Mouse (Mus musculus): ENCODE data around the gene Ncstn. TPM values are rescaled to one million over a fixed set of nuclear protein-coding genes. Genes with fewer than 3 reads are reported as not detected.

Ncstn gene
- polyA plus RNA-seq, 1 experiment from 2014 or later: 107 TPM

DNA sequence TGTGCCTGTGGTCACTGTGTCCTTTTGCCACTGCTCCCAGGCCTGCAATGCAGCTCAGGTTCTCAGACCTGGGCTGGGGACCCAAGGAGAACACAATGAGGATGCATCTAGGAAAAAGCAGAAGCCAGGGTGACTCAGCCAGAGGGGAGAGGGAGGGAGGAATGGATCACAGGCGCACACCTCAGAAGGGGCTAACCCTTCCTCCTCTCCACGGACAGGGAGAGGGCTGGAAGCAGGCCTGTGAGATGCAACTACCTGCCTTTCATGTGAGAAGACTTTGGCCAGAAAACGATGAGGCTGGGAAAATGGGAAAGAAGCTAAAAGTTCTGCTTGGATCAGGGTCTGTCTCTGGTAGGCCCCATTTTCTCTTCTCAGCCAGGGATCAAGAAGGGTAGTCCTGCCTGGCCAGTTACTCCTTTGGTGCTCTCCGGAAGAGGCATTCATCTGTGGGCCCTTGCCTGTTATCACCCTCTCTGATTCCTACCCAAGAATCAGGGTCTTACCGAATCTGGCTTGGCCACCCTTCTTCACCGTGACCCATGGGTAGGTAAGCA is 65.0 kb downstream of the Ncstn start:
- no peaks in the 10 kb centered on the region; the same call in 1 of the 2 replicates for H3K36me3 ChIP-seq (ENCODE audit: control insufficient read depth, insufficient read depth, low read length)
- ATAC-seq: no peak
- no peak overlapping the region for H3K4me3 ChIP-seq (ENCODE audit: low read depth, low read length)
- no peaks in the 10 kb centered on the region for H3K9me3 ChIP-seq (replicated peaks; ENCODE audit: control insufficient read depth, low read length, poor library complexity, severe bottlenecking)
- peak overlapping the region; percentile 45 for H3K9ac ChIP-seq (ENCODE audit: low read depth, low read length)
- H3K4me1 ChIP-seq (ENCODE audit: control insufficient read depth, insufficient read depth, low read length): peaks cover 89% of the 10 kb centered on the region
- 41% methylated on average over 6 of the region's 6 CpGs for WGBS
- H3K27ac ChIP-seq (ENCODE audit: low read length): peak overlapping the region; percentile 83
- H3K4me2 ChIP-seq (ENCODE audit: low read length): peak overlapping the region; percentile 36
- no peaks in the 10 kb centered on the region for H3K27me3 ChIP-seq (ENCODE audit: control insufficient read depth, insufficient read depth, low read depth, low read length)

DNA sequence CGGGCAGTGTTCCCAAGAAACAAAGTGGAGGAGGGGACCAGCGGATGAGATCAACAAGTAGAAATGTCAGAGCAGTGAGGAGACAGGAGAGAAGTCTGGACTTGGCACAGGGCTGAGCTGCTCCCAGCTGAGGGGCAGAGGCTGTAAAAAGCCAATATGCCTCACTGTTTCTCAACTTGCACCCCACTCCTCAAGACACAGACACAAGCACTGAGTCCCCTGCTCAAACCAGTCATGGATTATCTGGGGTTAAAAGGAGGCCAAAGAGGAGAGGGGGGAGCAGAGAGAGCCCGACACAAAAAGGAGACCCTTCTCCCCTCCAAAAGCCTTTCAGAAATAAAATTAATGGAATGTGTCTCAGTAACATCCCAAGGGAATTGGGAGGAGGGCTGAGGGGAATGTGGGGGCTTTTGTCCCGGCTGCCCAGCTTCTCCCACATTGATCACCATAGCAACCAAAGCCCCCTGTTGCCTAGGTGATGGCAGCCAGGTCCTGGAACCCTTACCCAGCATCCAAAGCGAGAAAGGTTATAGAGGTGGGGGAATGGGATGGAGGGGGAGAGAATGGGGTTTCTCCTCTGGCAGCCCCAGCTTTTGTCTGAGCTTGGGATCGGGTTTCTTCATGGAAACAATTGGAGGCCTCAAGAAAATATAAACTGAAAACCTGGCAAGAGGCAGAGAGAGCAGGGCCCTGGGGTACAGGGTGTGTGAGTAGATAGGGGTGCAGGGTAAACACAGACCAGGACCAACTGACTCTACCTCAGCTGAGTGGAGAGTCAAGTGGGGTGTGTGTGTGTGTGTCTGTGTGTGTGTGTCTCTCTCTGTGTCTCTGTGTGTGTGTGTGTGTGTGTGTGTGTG is 65.7 kb downstream of the Ncstn start:
- Histone ChIP-seq H3K36me3 (ENCODE audit: control insufficient read depth, insufficient read depth, low read length) (no peaks in the 10 kb centered on the region; the same call in 1 of the 2 replicates), H3K9ac (ENCODE audit: low read depth, low read length) (peak overlapping the region; percentile 45; the same call in 1 of the 2 replicates), H3K4me3 (ENCODE audit: low read depth, low read length) (no peak overlapping the region), H3K27ac (ENCODE audit: low read length) (peak overlapping the region; percentile 83), H3K27me3 (ENCODE audit: control insufficient read depth, insufficient read depth, low read depth, low read length) (no peaks in the 10 kb centered on the region), H3K4me1 (ENCODE audit: control insufficient read depth, insufficient read depth, low read length) (peaks cover 83% of the 10 kb centered on the region), H3K4me2 (ENCODE audit: low read length) (peak overlapping the region; percentile 36), H3K9me3 (replicated peaks; ENCODE audit: control insufficient read depth, low read length, poor library complexity, severe bottlenecking) (no peaks in the 10 kb centered on the region)
- whole genome bisulfite sequencing: 2% methylated on average over 6 of the region's 6 CpGs
- peak; percentile 67 for ATAC-seq

DNA sequence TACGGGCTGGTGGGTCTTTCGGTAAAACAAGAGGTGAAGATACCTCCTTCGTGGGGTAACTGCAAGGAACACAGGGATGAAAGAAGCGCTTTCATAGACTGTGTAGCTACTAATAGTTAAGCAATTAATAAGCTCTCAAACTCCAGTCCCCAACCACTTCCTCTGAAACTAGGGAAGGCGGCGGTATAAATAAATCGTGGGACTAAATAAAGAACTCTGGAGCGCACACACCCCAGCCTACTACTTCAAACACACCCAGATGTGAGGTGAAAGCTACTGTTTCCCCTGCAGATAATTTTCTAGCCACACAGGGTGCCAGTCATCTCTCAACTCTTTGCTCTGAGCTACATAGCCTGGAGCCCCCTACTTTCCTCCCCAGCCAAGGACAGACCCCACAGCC is 66.6 kb downstream of the Ncstn start:
- peaks cover 7% of the 10 kb centered on the region for H3K36me3 ChIP-seq (ENCODE audit: control insufficient read depth, insufficient read depth, low read length)
- H3K4me2 ChIP-seq (ENCODE audit: low read length): peak overlapping the region; percentile 36
- no peaks in the 10 kb centered on the region for H3K27me3 ChIP-seq (ENCODE audit: control insufficient read depth, insufficient read depth, low read depth, low read length)
- H3K9ac ChIP-seq (ENCODE audit: low read depth, low read length): peak overlapping the region; percentile 31; the same call in 1 of the 2 replicates
- 0 out of 2 replicates have a peak, but pooled peaks have one; percentile 0 for ATAC-seq
- H3K9me3 ChIP-seq (replicated peaks; ENCODE audit: control insufficient read depth, low read length, poor library complexity, severe bottlenecking): no peaks in the 10 kb centered on the region
- H3K4me1 ChIP-seq (ENCODE audit: control insufficient read depth, insufficient read depth, low read length): peaks cover 81% of the 10 kb centered on the region
- no peak overlapping the region for H3K4me3 ChIP-seq (ENCODE audit: low read depth, low read length)
- H3K27ac ChIP-seq (ENCODE audit: low read length): peak overlapping the region; percentile 83
- WGBS: 39% methylated on average over 8 of the region's 8 CpGs

Other genes with a start within 250 kb of the Ncstn start
- 0.80 and 1.0 TPM in 2 replicates for gene Cd84, start 243.1 kb downstream of the Ncstn start, polyA plus RNA-seq (2015; fragmentation: Nextera tagmentation; extraction: Ambion mirVana)
- not detected in 2 replicates for gene Gm10521, start 187.1 kb downstream of the Ncstn start, polyA plus RNA-seq (2015; fragmentation: Nextera tagmentation; extraction: Ambion mirVana)
- not detected in 2 replicates for gene Slamf6, start 165.3 kb downstream of the Ncstn start, polyA plus RNA-seq (2015; fragmentation: Nextera tagmentation; extraction: Ambion mirVana)
- 43.7 and 44.0 TPM in 2 replicates for gene Vangl2, start 54.4 kb downstream of the Ncstn start, polyA plus RNA-seq (2015; fragmentation: Nextera tagmentation; extraction: Ambion mirVana)
- gene Nhlh1, start 25.2 kb downstream of the Ncstn start, polyA plus RNA-seq (2015; fragmentation: Nextera tagmentation; extraction: Ambion mirVana): 0.45 and 1.2 TPM in 2 replicates
- 209 and 222 TPM in 2 replicates for gene Copa, start 266 bp downstream of the Ncstn start, polyA plus RNA-seq (2015; fragmentation: Nextera tagmentation; extraction: Ambion mirVana)
- 160 and 162 TPM in 2 replicates for gene Pex19, start 44.0 kb upstream of the Ncstn start, polyA plus RNA-seq (2015; fragmentation: Nextera tagmentation; extraction: Ambion mirVana)
- 84.7 and 84.9 TPM in 2 replicates for gene Dcaf8, start 65.3 kb upstream of the Ncstn start, polyA plus RNA-seq (2015; fragmentation: Nextera tagmentation; extraction: Ambion mirVana)
- 460 and 525 TPM in 2 replicates for gene Pea15a, start 124.0 kb upstream of the Ncstn start, polyA plus RNA-seq (2015; fragmentation: Nextera tagmentation; extraction: Ambion mirVana)
- gene Casq1, start 137.1 kb upstream of the Ncstn start, polyA plus RNA-seq (2015; fragmentation: Nextera tagmentation; extraction: Ambion mirVana): 1.8 and 2.2 TPM in 2 replicates
- gene Atp1a4, start 175.6 kb upstream of the Ncstn start, polyA plus RNA-seq (2015; fragmentation: Nextera tagmentation; extraction: Ambion mirVana): not detected in 2 replicates
- 63.9 and 64.0 TPM in 2 replicates for gene Igsf8, start 178.8 kb upstream of the Ncstn start, polyA plus RNA-seq (2015; fragmentation: Nextera tagmentation; extraction: Ambion mirVana)
- gene Atp1a2, start 215.3 kb upstream of the Ncstn start, polyA plus RNA-seq (2015; fragmentation: Nextera tagmentation; extraction: Ambion mirVana): 53.2 and 69.0 TPM in 2 replicates
- 7.7 and 7.8 TPM in 2 replicates for gene Kcnj9, start 246.5 kb upstream of the Ncstn start, polyA plus RNA-seq (2015; fragmentation: Nextera tagmentation; extraction: Ambion mirVana)

All from midbrain, embryonic 16.5 days (tissue).